Mouse (Mus musculus) layer of hippocampus, postnatal 36 days (tissue): ENCODE data around the gene Dgka. TPM values are rescaled to one million over a fixed set of nuclear protein-coding genes. Genes with fewer than 3 reads are reported as not detected.

ENCODE experiments used
- total RNA-seq, 2 experiments: library from RNA; stranded (reverse); gene quantifications; 2 replicates each; pipeline ENCODE4 v1.2.3; 2021

Gene Dgka
- total RNA-seq, 2 experiments from 2014 or later = 9.3 to 11.1 TPM

Other genes starting within 250 kb of the Dgka start
- 10 to 100 TPM; 16.2 to 19.3 TPM for gene Myl6b, start 246.2 kb downstream of the Dgka start, total RNA-seq
- gene Esyt1, start 219.0 kb downstream of the Dgka start, total RNA-seq = 1 to 10 TPM; 4.5 to 4.7 TPM
- 10 to 100 TPM; 14.1 to 14.3 TPM for gene Zc3h10, start 197.1 kb downstream of the Dgka start, total RNA-seq
- 1,000 to 10,000 TPM; 1,506 to 1,536 TPM for gene Rpl41, start 195.6 kb downstream of the Dgka start, total RNA-seq
- 10 to 100 TPM; 61.9 to 66.9 TPM for gene Pa2g4, start 178.9 kb downstream of the Dgka start, total RNA-seq
- gene Erbb3, start 155.2 kb downstream of the Dgka start, total RNA-seq = 1 to 10 TPM; 7.8 to 8.0 TPM
- 100 to 1,000 TPM; 288 to 319 TPM for gene Rps26, start 118.1 kb downstream of the Dgka start, total RNA-seq
- gene Ikzf4, start 98.9 kb downstream of the Dgka start, total RNA-seq = 10 to 100 TPM; 14.8 to 15.5 TPM
- gene Suox, start 70.8 kb downstream of the Dgka start, total RNA-seq = 10 to 100 TPM; 11.4 to 14.2 TPM
- 100 to 1,000 TPM; 131 to 134 TPM for gene Rab5b, start 48.6 kb downstream of the Dgka start, total RNA-seq
- under 1 TPM; 0.25 to 0.35 TPM for gene Pmel, start 40.7 kb downstream of the Dgka start, total RNA-seq
- gene Cdk2, start 39.8 kb downstream of the Dgka start, total RNA-seq = 1 to 10 TPM; 2.0 to 2.4 TPM
- gene Pym1, start 3.0 kb upstream of the Dgka start, total RNA-seq = 10 to 100 TPM; 26.0 to 28.2 TPM
- under 1 TPM; 0.20 to 0.46 TPM for gene Mmp19, start 46.1 kb upstream of the Dgka start, total RNA-seq
- 10 to 100 TPM; 65.3 to 69.1 TPM for gene Dnajc14, start 59.2 kb upstream of the Dgka start, total RNA-seq
- gene Tmem198b, start 59.5 kb upstream of the Dgka start, total RNA-seq = 10 to 100 TPM in 1 of 2 experiments, 1 to 10 TPM in 1; 8.4 to 10.6 TPM
- gene Sarnp, start 72.5 kb upstream of the Dgka start, total RNA-seq = 10 to 100 TPM; 38.9 to 39.5 TPM
- gene Ormdl2, start 76.8 kb upstream of the Dgka start, total RNA-seq = 1 to 10 TPM; 8.9 to 9.8 TPM
- gene Gdf11, start 146.9 kb upstream of the Dgka start, total RNA-seq = 10 to 100 TPM; 20.4 to 22.7 TPM
- gene Cd63, start 156.1 kb upstream of the Dgka start, total RNA-seq = 10 to 100 TPM; 77.8 to 79.7 TPM
- gene Rdh5, start 178.0 kb upstream of the Dgka start, total RNA-seq = 1 to 10 TPM; 6.4 to 8.9 TPM
- gene Bloc1s1, start 179.2 kb upstream of the Dgka start, total RNA-seq = 10 to 100 TPM; 92.9 to 94.1 TPM
- 10 to 100 TPM; 30.1 to 35.4 TPM for gene Itga7, start 189.0 kb upstream of the Dgka start, total RNA-seq
- gene Mettl7b, start 216.1 kb upstream of the Dgka start, total RNA-seq = not detected
- gene Olfr9, start 244.6 kb upstream of the Dgka start, total RNA-seq = not detected